Mouse (Mus musculus) limb, embryonic 15.5 days (tissue): Measurements from ENCODE around the gene Il31ra. TPM values are rescaled to one million over a fixed set of nuclear protein-coding genes. Genes with fewer than 3 reads are reported as not detected.
A peak's percentile ranks its signal among the peaks of the same experiment; 100 is the strongest.

Experiments used
- ATAC-seq: fragments of 200-750 bp; cut with Nextera tagmentation; 2 replicates; pipeline ENCODE4 v1.8.0; 2017; ENCODE audit warnings: low read depth, moderate TSS enrichment; ENCODE audit not compliant: insufficient number of reproducible peaks, low FRiP score, low TSS enrichment
- H3K27ac ChIP-seq: fragments of 300-500 bp; sonication (generic); 2 replicates; pipeline ENCODE4 v1.5.1; 2015; ENCODE audit warnings: moderate library complexity, mild to moderate bottlenecking, inconsistent platforms
- H3K27me3 ChIP-seq: fragments of 300-500 bp; sonication (generic); 2 replicates; pipeline ENCODE4 v1.6.1; 2015; ENCODE audit warnings: inconsistent platforms
- H3K36me3 ChIP-seq: fragments of 300-500 bp; sonication (generic); 2 replicates; pipeline ENCODE4 v1.6.1; 2015; ENCODE audit warnings: inconsistent platforms
- H3K4me1 ChIP-seq: fragments of 300-500 bp; sonication (generic); 2 replicates; pipeline ENCODE4 v1.6.1; 2015; ENCODE audit warnings: inconsistent platforms
- H3K4me2 ChIP-seq: fragments of 300-500 bp; sonication (generic); 2 replicates; pipeline ENCODE4 v1.6.1; 2015; ENCODE audit warnings: mild to moderate bottlenecking, inconsistent platforms
- H3K4me3 ChIP-seq: fragments of 300-500 bp; sonication (generic); 2 replicates; pipeline ENCODE4 v1.5.1; 2015; ENCODE audit warnings: mild to moderate bottlenecking, inconsistent platforms
- H3K9ac ChIP-seq: fragments of 300-500 bp; sonication (generic); 2 replicates; pipeline ENCODE4 v1.6.1; 2015; ENCODE audit warnings: inconsistent platforms
- H3K9me3 ChIP-seq: fragments of 300-500 bp; sonication (generic); 2 replicates; pipeline ENCODE4 v1.6.1; 2016; ENCODE audit warnings: inconsistent platforms
- WGBS: fragments of 180-500 bp; shearing (Covaris S2); methylation state at CpG from one replicate; pipeline ENCODE4 v1.1.7; 2015; 5-methylcytosine and 5-hydroxymethylcytosine counted together
- polyA plus RNA-seq: library from polyadenylated mRNA; unstranded; fragments of >200 nt; fragmentation: Nextera tagmentation; extraction: Ambion mirVana; gene quantifications from 2 replicates; pipeline ENCODE4 v1.2.1, GENCODE M21; 2015

Il31ra gene
- polyA plus RNA-seq, 1 experiment from 2014 or later = 0.45 TPM

GRCm38 (mm10) chr13:112522896-112523295 lies 71.3 kb downstream of the Il31ra start:
- ATAC-seq = no peak
- no peak overlapping the region for H3K4me2 ChIP-seq
- H3K9me3 ChIP-seq = 0 out of 2 replicates have a peak, but pooled peaks cover 5% of the 10 kb centered on the region
- no peak overlapping the region for H3K27ac ChIP-seq
- no peaks in the 10 kb centered on the region for H3K27me3 ChIP-seq
- H3K4me1 ChIP-seq = no peaks in the 10 kb centered on the region
- H3K36me3 ChIP-seq = no peaks in the 10 kb centered on the region
- H3K4me3 ChIP-seq = no peak overlapping the region
- H3K9ac ChIP-seq = no peak overlapping the region
- WGBS = 86% methylated on average over 3 of the region's 3 CpGs

- H3K9ac ChIP-seq = no peak overlapping the region
- no peak overlapping the region for H3K4me3 ChIP-seq
- no peaks in the 10 kb centered on the region for H3K27me3 ChIP-seq
- H3K4me2 ChIP-seq = no peak overlapping the region
- H3K36me3 ChIP-seq = no peaks in the 10 kb centered on the region
- H3K9me3 ChIP-seq = 0 out of 2 replicates have a peak, but pooled peaks cover 8% of the 10 kb centered on the region
- H3K27ac ChIP-seq = no peak overlapping the region
- no peak for ATAC-seq
- no peaks in the 10 kb centered on the region for H3K4me1 ChIP-seq
- 58% methylated on average over 6 of the region's 6 CpGs for WGBS
These were observed 71.9 kb downstream of the Il31ra start for GRCm38 (mm10) chr13:112522261-112522660.

GRCm38 (mm10) chr13:112514546-112514945 lies 79.6 kb downstream of the Il31ra start:
- WGBS = 38% methylated on average over 1 of the region's 1 CpGs

GRCm38 (mm10) chr13:112512824-112513223 lies 81.3 kb downstream of the Il31ra start:
- Histone ChIP-seq H3K27me3 (no peaks in the 10 kb centered on the region), H3K4me3 (no peak overlapping the region), H3K4me1 (no peaks in the 10 kb centered on the region; the same call in 1 of the 2 replicates), H3K9me3 (0 out of 2 replicates have a peak, but pooled peaks cover 3% of the 10 kb centered on the region), H3K27ac (no peak overlapping the region), H3K4me2 (no peak overlapping the region), H3K9ac (no peak overlapping the region), H3K36me3 (peaks cover 1% of the 10 kb centered on the region; the same call in 1 of the 2 replicates)
- WGBS = 79% methylated on average over 5 of the region's 5 CpGs
- no peak for ATAC-seq

More at GRCm38 (mm10) chr13:112514546-112514945, 79.6 kb downstream of the Il31ra start:
- Histone ChIP-seq H3K27me3 (no peaks in the 10 kb centered on the region), H3K9me3 (0 out of 2 replicates have a peak, but pooled peaks cover 8% of the 10 kb centered on the region), H3K4me3 (no peak overlapping the region), H3K4me1 (no peaks in the 10 kb centered on the region; the same call in 1 of the 2 replicates), H3K9ac (no peak overlapping the region), H3K4me2 (no peak overlapping the region), H3K27ac (no peak overlapping the region), H3K36me3 (no peaks in the 10 kb centered on the region)
- ATAC-seq = no peak

- Histone ChIP-seq H3K36me3 (peaks cover 6% of the 10 kb centered on the region; the same call in 1 of the 2 replicates), H3K27me3 (no peaks in the 10 kb centered on the region), H3K9me3 (no peaks in the 10 kb centered on the region), H3K27ac (no peak overlapping the region), H3K4me3 (no peak overlapping the region), H3K4me1 (peaks cover 4% of the 10 kb centered on the region; the same call in 1 of the 2 replicates), H3K4me2 (no peak overlapping the region), H3K9ac (no peak overlapping the region)
- ATAC-seq = no peak
- 79% methylated on average over 7 of the region's 7 CpGs for WGBS
These were observed 82.3 kb downstream of the Il31ra start for GRCm38 (mm10) chr13:112511810-112512209.

GRCm38 (mm10) chr13:112511261-112511660 lies 82.9 kb downstream of the Il31ra start:
- WGBS = 68% methylated on average over 11 of the region's 11 CpGs

GRCm38 (mm10) chr13:112510437-112511212 lies 83.5 kb downstream of the Il31ra start:
- peaks cover 13% of the 10 kb centered on the region for H3K4me1 ChIP-seq
- no peak overlapping the region for H3K4me2 ChIP-seq
- H3K27ac ChIP-seq = no peak overlapping the region
- WGBS = 86% methylated on average over 19 of the region's 19 CpGs
- peaks cover 11% of the 10 kb centered on the region; the same call in 1 of the 2 replicates for H3K36me3 ChIP-seq
- no peak overlapping the region for H3K9ac ChIP-seq
- H3K27me3 ChIP-seq = no peaks in the 10 kb centered on the region
- no peak for ATAC-seq
- no peak overlapping the region for H3K4me3 ChIP-seq
- no peaks in the 10 kb centered on the region for H3K9me3 ChIP-seq

More at GRCm38 (mm10) chr13:112511261-112511660, 82.9 kb downstream of the Il31ra start:
- ATAC-seq = no peak
- Histone ChIP-seq H3K9ac (no peak overlapping the region), H3K9me3 (no peaks in the 10 kb centered on the region), H3K4me3 (no peak overlapping the region), H3K27me3 (no peaks in the 10 kb centered on the region), H3K27ac (no peak overlapping the region), H3K4me1 (peaks cover 9% of the 10 kb centered on the region), H3K4me2 (no peak overlapping the region), H3K36me3 (peaks cover 6% of the 10 kb centered on the region; the same call in 1 of the 2 replicates)

- Histone ChIP-seq H3K9me3 (no peaks in the 10 kb centered on the region), H3K36me3 (peaks cover 22% of the 10 kb centered on the region), H3K27ac (no peak overlapping the region), H3K27me3 (no peaks in the 10 kb centered on the region), H3K4me2 (no peak overlapping the region), H3K9ac (no peak overlapping the region), H3K4me1 (peaks cover 13% of the 10 kb centered on the region), H3K4me3 (no peak overlapping the region)
- WGBS = 25% methylated on average over 4 of the region's 4 CpGs
- no peak for ATAC-seq
These were observed 84.7 kb downstream of the Il31ra start for GRCm38 (mm10) chr13:112509465-112509864.

GRCm38 (mm10) chr13:112508487-112508886 lies 85.7 kb downstream of the Il31ra start:
- Histone ChIP-seq H3K27me3 (no peaks in the 10 kb centered on the region), H3K4me2 (no peak overlapping the region), H3K9me3 (no peaks in the 10 kb centered on the region), H3K4me1 (peaks cover 13% of the 10 kb centered on the region), H3K9ac (no peak overlapping the region), H3K4me3 (no peak overlapping the region), H3K27ac (no peak overlapping the region), H3K36me3 (peaks cover 32% of the 10 kb centered on the region)
- ATAC-seq = no peak
- WGBS = 66% methylated on average over 5 of the region's 5 CpGs

- Histone ChIP-seq H3K4me1 (peaks cover 13% of the 10 kb centered on the region), H3K27ac (no peak overlapping the region), H3K4me3 (no peak overlapping the region), H3K27me3 (no peaks in the 10 kb centered on the region), H3K9me3 (no peaks in the 10 kb centered on the region), H3K9ac (no peak overlapping the region), H3K4me2 (no peak overlapping the region), H3K36me3 (peaks cover 39% of the 10 kb centered on the region)
- WGBS = 76% methylated on average over 13 of the region's 13 CpGs
- 0 out of 2 replicates have a peak, but pooled peaks have one; percentile 43 for ATAC-seq
These were observed 86.5 kb downstream of the Il31ra start for GRCm38 (mm10) chr13:112507691-112508090.

- Histone ChIP-seq H3K36me3 (peaks cover 43% of the 10 kb centered on the region), H3K27me3 (no peaks in the 10 kb centered on the region), H3K4me3 (no peak overlapping the region), H3K27ac (no peak overlapping the region), H3K9me3 (no peaks in the 10 kb centered on the region), H3K9ac (no peak overlapping the region), H3K4me1 (peaks cover 13% of the 10 kb centered on the region), H3K4me2 (no peak overlapping the region)
- 44% methylated on average over 13 of the region's 13 CpGs for WGBS
- no peak for ATAC-seq
These were observed 87.4 kb downstream of the Il31ra start for GRCm38 (mm10) chr13:112506766-112507165.

GRCm38 (mm10) chr13:112505436-112505835 lies 88.7 kb downstream of the Il31ra start:
- H3K4me3 ChIP-seq = no peak overlapping the region
- H3K4me1 ChIP-seq = peaks cover 13% of the 10 kb centered on the region
- no peak overlapping the region for H3K4me2 ChIP-seq
- H3K9me3 ChIP-seq = no peaks in the 10 kb centered on the region
- H3K27me3 ChIP-seq = no peaks in the 10 kb centered on the region
- ATAC-seq = no peak
- 82% methylated on average over 6 of the region's 6 CpGs for WGBS
- H3K36me3 ChIP-seq = peaks cover 55% of the 10 kb centered on the region
- H3K9ac ChIP-seq = no peak overlapping the region
- no peak overlapping the region for H3K27ac ChIP-seq
